Mouse (Mus musculus) thymus, adult 18-20 months (tissue): ENCODE measurements around the gene Hexim1.

ENCODE experiments used
- DNase-seq, 2 experiments: peaks; one replicate each; pipeline ENCODE4 v3.0.0; 2022; ENCODE audit warnings: mixed read lengths in 2 of 2

The Hexim1 gene

DNA sequence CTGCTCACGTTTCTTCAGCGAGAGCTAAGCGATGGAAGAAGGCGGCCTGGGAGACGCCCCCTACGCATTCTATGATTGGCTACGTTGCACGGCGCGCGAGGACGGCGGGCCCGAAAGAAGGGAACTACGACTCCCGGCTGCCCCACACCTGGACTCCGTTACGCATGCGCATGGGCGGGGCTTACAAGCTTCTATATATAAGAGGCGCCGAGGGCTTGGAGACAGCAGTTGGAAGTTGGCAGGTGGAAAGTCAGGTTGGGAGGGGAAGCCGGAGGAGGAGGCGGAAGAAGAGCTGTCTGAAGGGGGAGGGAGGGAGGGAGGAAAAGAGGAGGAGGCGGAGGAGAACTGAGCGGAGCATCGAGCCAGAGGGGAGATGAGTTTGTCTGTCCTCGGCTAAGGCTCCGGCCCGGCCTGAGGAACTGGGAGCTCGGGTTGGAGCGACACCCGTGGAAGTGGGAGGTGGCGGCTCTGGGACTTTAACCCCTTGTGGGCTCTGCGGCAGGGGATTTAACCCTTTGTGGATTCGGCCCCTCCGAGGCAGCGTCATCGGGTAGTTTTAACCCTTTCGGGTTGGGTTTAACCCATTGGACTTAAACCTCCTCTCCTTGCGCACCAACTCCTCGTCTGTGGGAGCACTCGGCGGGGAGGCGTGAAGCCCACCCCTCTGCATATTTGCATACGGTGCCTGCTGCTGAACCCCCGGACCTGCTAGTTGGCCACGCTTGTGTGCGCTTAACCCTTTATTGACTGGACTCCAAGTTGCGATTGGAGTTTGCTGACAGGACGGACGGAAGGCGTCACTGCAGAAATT is at the start of gene Hexim1:
TSS of gene Hexim1 (plus strand) at position 224 of the 811 bp plus-strand sequence.
- DNase-seq, result peak; percentile 100

DNA sequence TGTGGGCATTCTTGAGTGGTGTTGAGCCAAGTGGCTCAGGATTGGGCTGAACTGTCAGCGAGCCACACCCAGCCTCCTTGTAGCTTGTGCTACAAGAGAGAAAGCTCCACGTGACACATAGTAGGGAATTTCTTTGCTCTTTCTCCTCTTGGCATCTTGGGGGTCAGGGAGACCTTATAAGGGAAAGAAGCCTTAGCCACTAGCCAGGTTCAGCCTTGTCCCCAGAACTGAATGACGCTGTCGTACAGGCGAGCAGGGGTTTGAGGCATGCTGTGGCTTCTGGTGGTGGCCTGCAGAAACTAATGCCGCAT is 49.0 kb upstream of the Hexim1 start:
- DNase-seq, result no peak

DNA sequence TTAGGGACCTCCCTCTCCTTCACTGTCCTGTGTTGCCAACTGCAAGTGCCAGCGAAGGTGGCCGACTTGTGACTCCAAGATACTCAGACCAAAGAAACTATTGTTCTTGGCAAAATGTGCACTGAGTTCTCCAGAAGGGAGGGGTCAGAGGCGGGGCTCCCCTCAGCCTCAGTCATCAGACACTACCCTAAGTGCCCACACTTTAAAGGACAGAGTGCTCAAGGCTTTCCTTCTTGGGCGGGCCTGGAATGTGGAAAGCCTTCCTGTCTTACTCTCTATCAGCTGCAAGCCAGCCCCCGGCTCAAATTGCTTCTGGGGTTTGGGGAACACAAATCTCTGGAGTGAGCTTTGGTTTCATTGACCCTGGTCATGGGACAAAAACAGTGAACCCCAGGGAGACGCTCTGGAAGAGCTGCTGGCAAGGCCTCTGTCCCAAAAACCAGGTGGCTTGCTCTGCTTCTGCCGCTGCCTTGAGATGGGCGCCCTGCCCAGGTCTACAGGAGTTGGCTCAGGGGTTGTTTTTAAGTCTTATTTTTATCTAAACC is 48.5 kb upstream of the Hexim1 start:
- no peak for DNase-seq

DNA sequence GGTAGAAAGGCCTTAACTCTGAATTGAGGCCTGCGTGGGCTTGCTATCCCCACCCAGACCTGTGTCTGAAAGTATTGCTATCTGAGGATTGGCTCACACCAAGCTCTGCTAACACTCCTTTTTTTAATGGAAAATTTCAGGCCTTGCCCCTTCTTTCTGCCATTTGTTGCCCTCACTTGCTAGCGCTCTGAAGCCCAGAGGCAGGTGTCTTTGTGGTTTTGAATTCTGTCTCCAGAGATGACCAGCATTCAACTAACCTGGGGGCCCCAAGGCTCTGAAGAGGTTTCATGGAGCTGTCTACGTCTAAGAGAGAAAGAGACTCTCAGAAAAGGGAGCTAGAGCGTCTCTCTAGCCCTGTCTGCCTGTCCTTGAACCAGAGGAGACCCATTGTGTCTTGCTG is 47.8 kb upstream of the Hexim1 start:
- DNase-seq, result no peak

DNA sequence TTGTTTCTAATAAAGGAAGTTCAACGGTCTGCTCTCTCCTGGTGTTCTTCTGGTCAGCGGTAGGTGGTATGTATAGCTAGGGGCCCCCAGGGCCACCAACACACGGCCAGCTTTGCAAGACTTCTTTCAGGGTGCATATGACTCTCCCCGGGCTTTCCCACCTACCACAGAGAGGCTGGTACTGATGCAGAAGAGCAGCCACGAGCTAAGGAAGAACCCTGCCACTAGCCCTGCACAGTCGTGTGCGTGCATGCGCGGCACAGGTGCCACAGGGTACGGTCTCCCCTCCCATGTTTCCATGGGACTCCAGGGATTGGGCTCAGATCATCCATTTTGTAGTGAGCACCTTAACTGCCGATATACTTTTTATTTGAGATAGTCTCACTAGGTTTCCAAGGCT is 47.1 kb upstream of the Hexim1 start:
- DNase-seq, result no peak

DNA sequence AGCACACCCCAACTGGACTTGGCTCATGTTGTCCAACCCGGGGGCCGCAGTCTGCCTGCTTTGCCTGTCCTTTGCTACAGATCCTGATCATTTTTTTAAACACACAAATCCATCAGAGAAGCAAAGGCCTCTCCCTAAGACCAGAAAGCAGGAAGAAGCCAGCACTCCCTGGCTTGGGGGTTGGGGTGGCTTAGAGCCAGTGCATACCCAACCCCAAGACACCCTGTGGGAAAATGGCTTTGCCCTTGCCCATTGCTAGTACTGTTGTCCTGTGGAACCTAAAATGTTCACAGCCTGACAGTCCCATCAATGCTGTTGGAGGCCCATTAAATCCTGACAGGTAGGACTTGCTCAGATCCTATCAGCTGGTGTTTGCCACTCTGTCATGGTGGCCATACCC is 46.3 kb upstream of the Hexim1 start:
- no peak for DNase-seq

DNA sequence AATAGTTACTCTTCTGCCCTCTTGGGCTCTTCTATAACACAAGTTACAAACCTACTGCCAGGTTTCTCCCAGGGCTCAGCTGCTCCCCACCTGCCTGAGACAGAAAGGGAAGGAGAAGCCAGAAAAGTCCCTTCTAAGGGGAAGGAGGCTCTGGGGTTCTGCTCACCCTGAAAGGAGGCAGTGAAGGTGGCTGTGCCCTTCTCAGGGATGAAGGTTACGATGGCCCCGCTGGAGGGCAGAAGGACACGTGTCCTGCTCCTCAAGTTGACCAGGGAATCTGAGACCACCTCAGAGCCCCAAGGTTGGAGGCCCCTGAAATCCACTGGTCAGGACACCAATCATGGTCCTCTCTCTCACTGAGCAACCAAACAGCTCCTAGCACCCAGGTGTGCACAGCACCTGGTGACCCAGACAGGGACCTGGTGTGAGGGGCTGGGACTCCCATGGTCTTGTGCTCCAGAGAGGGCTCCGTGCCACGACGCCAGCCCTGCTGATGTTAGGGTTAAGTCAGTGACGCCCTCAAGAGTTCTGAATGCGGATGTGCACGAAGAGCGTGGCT is 45.6 kb upstream of the Hexim1 start:
- DNase-seq, result no peak

DNA sequence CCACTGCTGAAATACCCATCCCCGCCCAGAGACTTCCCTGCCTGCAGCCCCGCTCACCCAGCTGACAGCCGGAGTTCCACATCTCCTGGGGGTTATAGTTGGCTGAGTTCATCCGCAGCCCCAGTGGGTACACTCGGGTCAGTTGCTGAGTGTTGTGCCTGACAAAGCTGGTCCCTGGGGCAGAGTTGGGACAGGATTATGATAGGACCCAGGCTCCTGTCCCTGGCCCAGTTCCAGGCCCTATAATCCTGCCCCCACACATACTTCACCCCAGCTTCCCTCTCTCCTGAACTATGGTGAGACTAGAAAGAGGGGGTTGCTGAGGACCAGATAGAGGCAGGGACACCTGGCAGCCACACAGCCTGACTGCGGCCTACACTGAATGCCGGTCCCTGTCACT is 42.4 kb upstream of the Hexim1 start:
- DNase-seq, result no peak

DNA sequence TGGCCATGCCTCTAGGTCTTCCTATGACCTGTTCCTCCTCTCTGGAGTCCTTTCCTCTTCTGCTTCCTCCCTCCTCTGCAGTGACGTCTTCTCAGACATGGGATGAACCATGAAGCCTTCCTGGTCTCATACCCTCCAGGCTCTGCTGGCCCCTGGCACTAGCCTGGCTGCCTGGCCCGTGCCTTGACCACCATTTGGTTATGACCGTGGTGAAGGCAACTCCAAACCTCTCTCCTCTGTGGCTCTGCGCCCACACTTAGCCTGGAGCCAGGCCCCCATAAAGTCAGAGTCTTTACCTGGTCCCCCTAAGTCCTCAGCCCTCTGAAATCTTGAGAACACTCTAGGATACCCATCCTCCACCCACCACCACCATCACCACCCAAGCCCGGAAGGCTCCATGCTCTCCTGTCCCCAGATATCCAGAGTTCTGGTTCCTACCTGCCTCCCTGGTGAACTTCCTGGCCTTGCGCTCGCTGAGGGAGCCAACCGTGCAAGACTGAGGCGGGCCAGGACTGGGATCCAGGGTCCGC is 41.8 kb upstream of the Hexim1 start:
- no peak for DNase-seq

DNA sequence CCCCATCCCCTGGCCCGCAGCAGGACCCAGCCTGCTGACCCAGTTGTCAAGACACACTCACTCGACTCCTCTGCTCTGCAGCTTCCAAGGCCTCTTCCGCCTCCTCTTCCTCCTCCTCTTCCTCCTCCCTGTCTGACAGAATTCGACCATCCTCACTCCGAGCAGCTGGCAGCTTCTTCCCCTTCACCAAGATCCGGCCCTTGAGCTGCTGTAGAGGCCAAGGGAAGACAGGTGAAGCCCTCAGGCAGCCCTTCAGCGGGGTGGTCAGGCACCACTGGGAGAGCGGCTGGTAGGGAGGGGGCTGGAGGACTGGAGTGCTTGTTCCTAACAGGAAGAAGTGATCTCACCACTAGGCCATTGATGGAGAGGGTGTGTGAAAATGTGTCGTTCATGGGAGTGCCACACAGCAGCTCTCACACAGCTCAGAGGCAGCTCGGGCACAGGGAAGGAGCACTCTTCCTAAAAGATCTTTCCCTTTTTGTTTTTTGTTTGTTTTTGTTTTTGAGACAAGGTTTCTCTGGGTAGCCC is 41.2 kb upstream of the Hexim1 start:
- DNase-seq, result no peak

DNA sequence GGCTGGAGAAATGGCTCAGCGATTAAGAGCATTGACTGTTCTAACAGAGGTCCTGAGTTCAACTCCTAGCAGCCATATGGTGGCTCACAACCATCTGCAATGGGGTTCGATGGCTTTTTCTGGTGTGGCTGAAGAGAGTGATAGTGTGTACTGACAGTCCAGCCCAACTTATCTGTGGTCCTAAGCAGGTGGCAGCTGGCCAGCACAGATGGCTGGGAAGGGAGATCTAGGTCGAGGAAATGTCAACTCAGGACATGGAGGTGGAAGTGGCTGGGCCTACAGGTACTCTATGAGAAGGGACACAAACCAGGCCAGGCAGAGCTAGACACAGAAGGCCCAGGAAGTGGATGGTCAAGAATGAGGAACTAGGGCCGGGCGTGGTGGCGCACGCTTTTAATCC is 40.0 kb upstream of the Hexim1 start:
- no peak for DNase-seq

DNA sequence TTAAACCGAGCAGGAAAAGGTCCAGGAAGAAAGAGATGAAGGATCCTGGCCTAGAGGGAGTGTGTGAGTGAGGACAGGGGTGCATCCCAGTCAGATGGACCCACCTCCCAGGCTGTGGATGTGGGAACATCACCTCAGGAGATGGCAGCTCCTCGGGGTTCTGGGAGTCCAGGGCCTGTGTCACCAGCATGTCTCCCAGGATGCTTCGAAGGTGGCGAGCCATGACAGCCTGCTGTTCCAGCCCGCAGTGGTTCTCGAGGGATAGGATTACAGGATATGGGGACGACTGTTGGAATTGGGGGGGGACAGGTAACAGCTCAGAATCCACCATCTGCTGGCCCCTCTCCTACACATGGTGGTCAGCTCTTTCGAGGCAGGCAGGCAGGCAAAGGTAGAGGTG is 39.5 kb upstream of the Hexim1 start:
- no peak for DNase-seq

DNA sequence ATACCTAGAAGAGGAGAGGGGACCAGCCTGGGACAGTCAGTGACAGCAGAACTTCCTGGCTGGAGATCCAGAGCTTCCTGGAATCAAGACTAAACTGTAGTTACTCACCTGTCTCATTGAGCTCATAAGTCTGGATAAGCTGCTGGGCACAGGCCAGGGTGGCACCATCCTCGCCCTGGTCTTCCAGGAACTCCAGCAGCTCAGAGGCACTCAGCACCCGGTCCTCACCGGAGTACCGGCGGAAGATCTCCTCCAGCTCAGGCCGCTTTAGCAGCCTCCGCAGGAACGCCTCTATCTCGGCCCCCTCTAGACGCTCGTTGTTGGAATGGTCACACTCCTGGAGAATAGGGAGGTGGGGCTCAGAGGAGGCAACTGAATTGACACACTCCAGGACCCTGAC is 37.9 kb upstream of the Hexim1 start:
- no peak for DNase-seq

DNA sequence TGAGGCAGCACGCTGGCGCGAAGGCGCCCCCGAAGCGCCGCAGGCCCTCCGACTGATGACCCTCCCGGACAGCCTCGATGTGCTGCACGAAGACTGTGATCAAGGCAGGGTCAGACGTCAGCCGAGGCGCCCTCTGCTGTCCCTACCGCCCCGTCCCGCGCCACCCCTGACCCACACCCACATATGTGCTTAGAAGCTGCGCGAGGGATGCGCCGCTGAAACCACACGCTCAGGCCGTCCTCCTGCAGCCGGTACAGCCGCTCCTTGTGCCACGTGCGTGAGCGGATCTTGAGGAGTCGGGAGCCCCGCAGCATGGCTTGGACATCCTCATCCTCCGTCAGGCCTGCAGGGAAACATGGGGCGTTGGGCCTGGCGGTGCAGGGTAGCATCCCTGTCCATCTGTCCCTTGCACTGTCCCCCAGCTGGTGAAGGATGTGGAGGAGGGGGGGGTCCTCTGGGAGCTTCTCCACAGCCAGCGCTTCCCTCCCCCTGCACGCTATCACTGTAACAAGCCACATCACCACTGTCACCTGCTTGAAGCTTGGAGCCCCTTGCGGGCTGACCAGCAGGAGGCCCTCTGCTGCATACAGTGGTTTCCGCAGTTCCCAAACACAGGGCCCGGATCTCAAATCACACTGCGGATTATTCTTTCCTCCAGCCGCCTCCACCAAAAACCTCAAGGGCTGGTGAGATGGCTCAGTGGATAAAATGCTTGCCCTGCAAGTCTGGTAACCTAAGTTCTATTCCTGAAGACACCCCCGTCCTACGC is 35.5 kb upstream of the Hexim1 start:
- no peak for DNase-seq

DNA sequence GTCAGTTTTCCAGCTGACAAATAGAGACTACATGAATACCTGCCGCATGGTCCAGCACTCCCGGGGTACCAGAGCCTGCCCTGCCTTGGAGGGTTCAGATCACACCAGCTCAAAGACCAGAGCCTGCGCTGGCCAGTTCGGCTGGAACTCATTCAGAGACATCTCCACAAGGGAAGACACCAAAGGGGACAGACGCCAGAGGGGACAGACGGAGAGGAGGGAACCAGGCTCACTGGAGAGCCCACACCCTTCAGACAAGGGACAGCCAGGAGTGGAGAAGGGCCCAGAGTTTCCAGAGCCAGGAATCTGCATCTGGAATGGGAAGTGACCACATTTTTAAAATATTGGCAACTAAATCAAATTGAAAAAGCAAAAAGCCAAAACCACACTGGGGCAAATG is 34.4 kb upstream of the Hexim1 start:
- no peak for DNase-seq

DNA sequence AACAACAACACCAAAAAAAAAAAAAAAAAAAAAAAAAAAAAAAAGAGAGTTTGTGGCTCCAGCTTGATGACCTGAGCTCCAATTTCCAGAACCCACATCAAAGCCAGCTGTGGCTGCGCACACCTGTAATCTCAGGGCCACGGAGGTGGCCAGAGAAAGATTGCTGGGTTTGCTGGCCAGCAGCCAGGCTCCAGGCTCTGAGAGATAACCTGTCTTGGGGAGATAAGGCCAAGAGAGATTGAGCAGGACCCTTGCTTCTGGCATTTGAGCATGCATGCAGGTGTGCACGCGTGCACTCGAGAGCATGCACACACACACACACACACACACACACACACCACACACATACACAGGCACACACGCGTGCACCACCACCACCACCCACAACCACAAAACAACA is 22.7 kb upstream of the Hexim1 start:
- DNase-seq, result no peak

DNA sequence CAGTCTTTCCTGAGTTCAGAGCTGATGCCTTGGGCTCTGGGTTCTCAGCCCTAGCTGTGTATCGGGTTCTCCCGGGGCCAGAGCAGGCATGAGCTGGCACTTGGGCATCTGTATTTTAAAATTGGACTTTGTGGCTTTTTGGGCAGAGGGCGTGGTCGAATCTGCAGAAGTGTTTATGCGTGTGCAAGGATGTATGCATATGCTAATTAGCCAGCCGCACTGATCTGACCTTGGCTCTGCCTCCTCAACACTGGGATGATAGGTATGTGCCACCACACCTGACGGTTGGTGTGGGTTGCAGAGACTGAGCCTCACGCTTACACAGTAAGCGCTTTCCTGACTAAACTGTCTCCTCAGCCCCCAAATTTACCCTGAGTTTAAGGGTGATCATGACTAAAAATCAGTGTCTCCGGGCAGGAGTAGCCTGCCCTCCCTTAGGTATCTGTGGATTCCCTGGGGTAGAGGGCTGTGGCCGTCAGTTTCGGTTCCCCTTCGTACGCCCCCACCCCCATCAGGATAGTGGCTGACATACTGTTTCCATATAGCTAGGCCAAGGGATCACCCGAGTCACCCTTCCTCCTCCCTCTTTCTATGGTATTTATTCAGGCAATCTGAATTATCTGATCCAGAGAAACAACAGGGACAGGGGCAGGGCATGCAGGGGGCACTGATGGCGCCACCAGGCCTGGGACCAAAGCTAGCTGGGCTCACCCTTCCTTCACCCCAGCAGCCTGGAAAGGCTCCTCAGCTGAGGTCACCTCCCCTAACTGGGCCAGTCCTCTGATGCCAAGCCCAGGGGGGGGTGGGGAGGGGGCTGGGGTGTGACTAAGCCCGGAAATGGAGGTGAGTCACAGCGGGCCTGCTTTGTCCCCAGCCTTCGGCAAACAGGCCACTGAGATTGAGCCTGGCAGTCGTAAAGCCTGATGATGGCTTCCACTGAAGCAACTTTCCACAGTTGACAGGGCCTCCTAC is 21.9 kb upstream of the Hexim1 start:
- DNase-seq, result no peak

DNA sequence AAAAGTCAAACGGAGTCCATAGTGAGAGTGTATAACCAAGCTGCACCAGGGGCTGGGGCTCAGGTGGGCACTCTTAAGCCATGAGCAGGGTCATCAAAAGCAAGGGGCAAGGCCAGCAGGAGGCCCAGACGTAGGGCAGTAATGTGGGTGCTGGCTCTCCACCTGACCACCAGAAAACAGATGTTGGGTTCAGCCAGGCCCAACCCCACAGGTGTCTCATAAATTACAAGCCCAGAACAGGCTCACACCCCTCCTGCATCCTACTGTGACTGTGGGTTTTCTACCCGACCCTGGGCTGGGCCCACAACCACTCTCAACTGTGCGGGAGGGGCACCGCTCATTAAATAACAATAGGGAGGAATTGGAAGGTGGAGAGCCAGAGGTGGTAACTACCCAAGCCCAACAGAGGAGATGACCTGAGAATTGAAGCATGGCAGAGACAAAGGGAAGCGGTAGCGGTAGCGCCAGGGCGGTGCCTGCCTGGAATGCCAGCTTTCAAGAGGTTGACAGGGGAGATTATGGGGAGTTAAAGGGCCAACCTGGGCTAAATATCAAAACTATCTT is 20.8 kb upstream of the Hexim1 start:
- no peak for DNase-seq

DNA sequence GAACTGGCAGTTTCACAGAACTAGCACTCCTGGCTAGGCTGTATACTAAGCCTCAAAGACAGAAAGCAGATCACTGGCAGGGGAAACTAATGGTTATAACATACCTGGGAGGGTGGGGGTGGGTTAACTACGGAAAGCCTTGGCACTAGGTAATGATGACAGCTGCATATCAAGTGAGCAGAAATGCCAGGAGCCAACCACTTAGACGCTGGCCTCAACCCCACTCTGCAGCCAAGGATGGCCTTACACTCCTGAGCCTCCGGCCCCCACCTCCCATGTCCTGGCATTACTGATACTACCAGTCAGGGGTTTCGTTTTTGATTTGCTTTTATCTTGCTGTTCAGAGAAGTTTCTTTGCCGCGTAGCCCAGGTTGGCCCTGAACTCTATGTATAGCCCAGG is 20.2 kb upstream of the Hexim1 start:
- DNase-seq, result no peak

DNA sequence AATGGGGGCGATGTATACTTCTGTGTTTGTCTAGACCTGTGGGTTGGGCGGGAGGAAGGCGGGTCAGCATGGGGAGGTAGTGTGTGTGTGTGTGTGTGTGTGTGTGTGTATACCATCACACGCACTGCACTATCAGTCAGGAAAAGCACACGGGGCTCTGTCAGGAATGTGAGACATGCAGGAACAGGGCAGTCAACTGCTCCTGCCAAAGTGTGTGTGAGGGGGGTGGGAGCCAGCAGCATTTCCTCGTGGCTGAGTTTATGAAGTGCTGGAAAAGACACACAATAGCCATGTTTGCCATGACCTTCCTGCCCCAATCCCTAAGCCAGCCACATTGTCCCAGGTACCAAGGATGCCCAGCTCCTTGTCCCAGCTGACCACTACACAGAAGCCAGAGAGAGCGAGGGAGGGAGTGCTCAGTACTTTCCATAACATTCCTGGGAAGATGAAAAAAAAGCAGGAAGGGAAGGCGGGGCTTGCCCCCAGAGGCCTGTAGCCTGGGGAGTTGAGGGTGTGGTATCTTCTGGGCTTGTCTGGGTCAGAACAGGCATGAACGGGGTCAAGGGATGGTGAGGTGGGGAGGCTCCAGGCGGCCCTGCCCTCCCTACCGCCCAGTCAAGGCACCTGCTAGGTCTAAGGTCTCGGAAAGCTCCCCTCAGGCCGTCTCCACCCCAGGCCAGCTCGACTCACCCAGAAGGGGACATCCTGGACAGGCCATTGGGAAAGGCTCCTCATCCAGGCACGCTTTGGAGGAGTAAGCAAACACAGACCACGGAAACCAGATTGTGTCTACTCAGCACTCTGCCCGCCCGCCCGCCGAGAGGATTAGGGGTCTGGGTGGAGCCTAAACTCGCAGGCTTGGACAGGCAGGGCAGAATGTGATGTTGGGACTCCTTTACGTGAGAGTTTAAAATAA is 18.8 kb upstream of the Hexim1 start:
- DNase-seq, result no peak
